Mouse (Mus musculus): ENCODE data around the gene Olfr283. TPM values are rescaled to one million over a fixed set of nuclear protein-coding genes. Genes with fewer than 3 reads are reported as not detected.
"Not testable (repeated sequence)": the region's sequence is repeated elsewhere in the genome, so short reads cannot be mapped to it uniquely, and the experiment has no call there.

Gene Olfr283
- not detected in 2 replicates for polyA plus RNA-seq (2015; fragmentation: Nextera tagmentation; extraction: Ambion mirVana)

DNA sequence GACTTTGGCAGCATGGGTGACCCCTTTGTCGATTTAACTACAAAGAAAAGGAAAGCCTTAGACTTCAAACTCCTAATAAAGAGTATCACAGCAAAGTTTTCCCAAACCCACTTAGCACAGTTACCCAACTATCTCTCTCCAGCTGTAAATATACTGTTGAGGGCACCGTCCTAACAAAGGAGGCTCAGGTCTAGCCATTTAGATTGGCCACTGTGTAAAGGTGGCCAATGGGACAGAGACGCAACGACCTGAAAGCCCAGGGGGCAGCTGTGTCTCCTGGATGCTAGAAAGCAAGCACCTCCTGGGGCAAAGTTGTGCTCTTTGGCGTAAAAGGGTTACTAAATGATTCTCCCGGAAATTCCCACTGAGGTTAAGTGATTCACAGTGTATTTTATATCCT lies at the start of gene Olfr283:
TSS of gene Olfr283 (minus strand) at position 101 of the 400 bp plus-strand sequence.
- 90% methylated on average over 6 of the region's 6 CpGs for WGBS
- Histone ChIP-seq H3K27me3 (replicated peaks; ENCODE audit: control insufficient read depth, insufficient read depth, low read length) (no peaks in the 10 kb centered on the region), H3K9me3 (ENCODE audit: control insufficient read depth, low read length) (no peaks in the 10 kb centered on the region), H3K36me3 (ENCODE audit: control insufficient read depth, insufficient read depth, low read length) (no peaks in the 10 kb centered on the region), H3K4me3 (ENCODE audit: low read length) (no peak within 1 kb of the TSS), H3K4me1 (ENCODE audit: control insufficient read depth, insufficient read depth, low read depth, low read length) (no peaks in the 10 kb centered on the region), H3K27ac (ENCODE audit: low read depth, low read length) (no peak within 1 kb of the TSS), H3K9ac (ENCODE audit: low read depth, low read length) (no peak within 1 kb of the TSS), H3K4me2 (ENCODE audit: low read length) (no peak within 1 kb of the TSS)
- ATAC-seq, result no peak

DNA sequence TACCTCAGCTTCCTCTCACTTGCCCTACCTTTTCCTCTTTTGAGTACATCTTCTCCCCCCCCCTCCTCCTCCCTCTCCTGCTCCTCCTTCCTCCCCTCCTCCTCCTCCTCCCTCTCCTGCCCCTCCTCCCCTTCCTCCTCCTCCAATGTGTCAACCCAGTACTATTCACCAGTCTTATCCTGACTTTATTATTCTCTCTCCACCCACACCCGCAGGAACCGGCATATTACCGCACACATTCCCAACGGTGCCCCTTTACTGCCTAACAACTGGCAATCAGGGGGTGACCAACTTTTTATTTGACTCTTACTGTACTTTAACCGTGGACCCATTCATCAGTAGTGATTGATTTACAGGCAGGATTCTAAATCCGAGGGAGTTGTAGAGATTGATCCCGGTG lies 44.4 kb upstream of the Olfr283 start:
- Histone ChIP-seq H3K9ac (ENCODE audit: low read depth, low read length) (no peak overlapping the region), H3K4me3 (ENCODE audit: low read length) (no peak overlapping the region), H3K27ac (ENCODE audit: low read depth, low read length) (no peak overlapping the region), H3K27me3 (replicated peaks; ENCODE audit: control insufficient read depth, insufficient read depth, low read length) (no peaks in the 10 kb centered on the region), H3K36me3 (ENCODE audit: control insufficient read depth, insufficient read depth, low read length) (no peaks in the 10 kb centered on the region), H3K9me3 (ENCODE audit: control insufficient read depth, low read length) (no peaks in the 10 kb centered on the region), H3K4me2 (ENCODE audit: low read length) (no peak overlapping the region), H3K4me1 (ENCODE audit: control insufficient read depth, insufficient read depth, low read depth, low read length) (no peaks in the 10 kb centered on the region)
- 74% methylated on average over 7 of the region's 7 CpGs for WGBS
- ATAC-seq, result no peak

GRCm38 (mm10) chr15:98424753-98425152 lies 44.0 kb upstream of the Olfr283 start:
- 72% methylated on average over 6 of the region's 6 CpGs for WGBS
- ATAC-seq, result no peak
- Histone ChIP-seq H3K9me3 (ENCODE audit: control insufficient read depth, low read length) (no peaks in the 10 kb centered on the region), H3K27ac (ENCODE audit: low read depth, low read length) (no peak overlapping the region), H3K9ac (ENCODE audit: low read depth, low read length) (no peak overlapping the region), H3K4me3 (ENCODE audit: low read length) (no peak overlapping the region), H3K4me2 (ENCODE audit: low read length) (no peak overlapping the region), H3K27me3 (replicated peaks; ENCODE audit: control insufficient read depth, insufficient read depth, low read length) (no peaks in the 10 kb centered on the region), H3K36me3 (ENCODE audit: control insufficient read depth, insufficient read depth, low read length) (no peaks in the 10 kb centered on the region), H3K4me1 (ENCODE audit: control insufficient read depth, insufficient read depth, low read depth, low read length) (no peaks in the 10 kb centered on the region)

GRCm38 (mm10) chr15:98424326-98424725 lies 43.6 kb upstream of the Olfr283 start:
- no peak overlapping the region for H3K27ac ChIP-seq (ENCODE audit: low read depth, low read length)
- H3K9me3 ChIP-seq (ENCODE audit: control insufficient read depth, low read length), result no peaks in the 10 kb centered on the region
- no peak for ATAC-seq
- no peak overlapping the region for H3K9ac ChIP-seq (ENCODE audit: low read depth, low read length)
- H3K4me1 ChIP-seq (ENCODE audit: control insufficient read depth, insufficient read depth, low read depth, low read length), result no peaks in the 10 kb centered on the region
- WGBS, result 68% methylated on average over 14 of the region's 14 CpGs
- H3K4me3 ChIP-seq (ENCODE audit: low read length), result no peak overlapping the region
- H3K36me3 ChIP-seq (ENCODE audit: control insufficient read depth, insufficient read depth, low read length), result no peaks in the 10 kb centered on the region
- no peak overlapping the region for H3K4me2 ChIP-seq (ENCODE audit: low read length)
- H3K27me3 ChIP-seq (replicated peaks; ENCODE audit: control insufficient read depth, insufficient read depth, low read length), result no peaks in the 10 kb centered on the region

GRCm38 (mm10) chr15:98420897-98421296 lies 40.2 kb upstream of the Olfr283 start:
- no peaks in the 10 kb centered on the region for H3K27me3 ChIP-seq (replicated peaks; ENCODE audit: control insufficient read depth, insufficient read depth, low read length)
- H3K4me1 ChIP-seq (ENCODE audit: control insufficient read depth, insufficient read depth, low read depth, low read length), result no peaks in the 10 kb centered on the region
- H3K9me3 ChIP-seq (ENCODE audit: control insufficient read depth, low read length), result no peaks in the 10 kb centered on the region
- no peak overlapping the region for H3K9ac ChIP-seq (ENCODE audit: low read depth, low read length)
- no peak for ATAC-seq
- H3K27ac ChIP-seq (ENCODE audit: low read depth, low read length), result no peak overlapping the region
- no peak overlapping the region for H3K4me2 ChIP-seq (ENCODE audit: low read length)
- no peaks in the 10 kb centered on the region for H3K36me3 ChIP-seq (ENCODE audit: control insufficient read depth, insufficient read depth, low read length)
- H3K4me3 ChIP-seq (ENCODE audit: low read length), result no peak overlapping the region
- WGBS, result 65% methylated on average over 4 of the region's 4 CpGs

DNA sequence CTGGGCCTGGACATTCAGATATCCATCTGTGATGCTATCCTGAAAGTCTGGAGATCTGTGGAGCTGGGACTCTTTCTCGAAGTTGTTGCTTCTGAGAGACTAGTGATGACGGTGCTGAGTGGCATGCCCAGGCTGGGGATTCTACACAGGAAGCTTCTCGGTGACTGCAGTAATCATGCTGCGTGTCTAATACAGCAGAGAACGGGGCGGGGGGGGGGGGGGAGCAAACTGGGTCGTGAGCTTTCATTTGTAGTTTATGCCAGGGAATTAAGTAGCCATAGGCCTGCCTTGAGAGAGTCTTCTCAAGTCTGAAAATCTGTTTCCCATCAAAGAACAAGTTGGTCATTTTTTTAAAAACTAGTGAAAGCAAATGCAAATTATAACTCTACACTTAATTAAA lies 37.4 kb upstream of the Olfr283 start:
- H3K27ac ChIP-seq (ENCODE audit: low read depth, low read length), result no peak overlapping the region
- H3K4me1 ChIP-seq (ENCODE audit: control insufficient read depth, insufficient read depth, low read depth, low read length), result no peaks in the 10 kb centered on the region
- no peaks in the 10 kb centered on the region for H3K9me3 ChIP-seq (ENCODE audit: control insufficient read depth, low read length)
- WGBS, result 74% methylated on average over 7 of the region's 7 CpGs
- H3K4me2 ChIP-seq (ENCODE audit: low read length), result no peak overlapping the region
- no peak overlapping the region for H3K4me3 ChIP-seq (ENCODE audit: low read length)
- H3K27me3 ChIP-seq (replicated peaks; ENCODE audit: control insufficient read depth, insufficient read depth, low read length), result no peaks in the 10 kb centered on the region
- no peak for ATAC-seq
- H3K36me3 ChIP-seq (ENCODE audit: control insufficient read depth, insufficient read depth, low read length), result no peaks in the 10 kb centered on the region
- no peak overlapping the region for H3K9ac ChIP-seq (ENCODE audit: low read depth, low read length)

GRCm38 (mm10) chr15:98417285-98417684 lies 36.5 kb upstream of the Olfr283 start:
- H3K4me2 ChIP-seq (ENCODE audit: low read length); H3K27ac ChIP-seq (ENCODE audit: low read depth, low read length); H3K4me3 ChIP-seq (ENCODE audit: low read length); H3K27me3 ChIP-seq (replicated peaks; ENCODE audit: control insufficient read depth, insufficient read depth, low read length); H3K9ac ChIP-seq (ENCODE audit: low read depth, low read length); H3K4me1 ChIP-seq (ENCODE audit: control insufficient read depth, insufficient read depth, low read depth, low read length); H3K36me3 ChIP-seq (ENCODE audit: control insufficient read depth, insufficient read depth, low read length); H3K9me3 ChIP-seq (ENCODE audit: control insufficient read depth, low read length); ATAC-seq: not testable (repeated sequence)
- WGBS, result 29% methylated on average over 1 of the region's 3 CpGs

DNA sequence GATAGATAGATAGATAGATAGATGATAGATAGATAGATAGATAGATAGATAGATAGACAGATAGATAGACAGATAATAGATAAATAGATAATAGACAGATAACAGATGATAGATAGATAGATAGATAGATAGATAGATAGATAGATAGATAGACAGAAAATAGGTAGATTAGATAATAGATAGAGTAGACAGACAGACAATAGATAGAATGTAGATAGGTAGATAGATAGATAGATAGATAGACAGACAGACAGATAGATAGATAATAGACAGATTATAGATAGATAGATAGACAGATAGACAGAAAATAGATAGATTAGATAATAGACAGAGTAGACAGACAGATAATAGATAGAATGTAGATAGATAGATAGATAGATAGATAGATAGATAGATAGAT lies 36.1 kb upstream of the Olfr283 start:
- not testable (repeated sequence) for H3K9me3 ChIP-seq (ENCODE audit: control insufficient read depth, low read length); H3K4me2 ChIP-seq (ENCODE audit: low read length); H3K36me3 ChIP-seq (ENCODE audit: control insufficient read depth, insufficient read depth, low read length); H3K27me3 ChIP-seq (replicated peaks; ENCODE audit: control insufficient read depth, insufficient read depth, low read length); H3K4me1 ChIP-seq (ENCODE audit: control insufficient read depth, insufficient read depth, low read depth, low read length); ATAC-seq; H3K27ac ChIP-seq (ENCODE audit: low read depth, low read length); H3K9ac ChIP-seq (ENCODE audit: low read depth, low read length); H3K4me3 ChIP-seq (ENCODE audit: low read length)

GRCm38 (mm10) chr15:98415996-98416395 lies 35.2 kb upstream of the Olfr283 start:
- no peak overlapping the region for H3K9ac ChIP-seq (ENCODE audit: low read depth, low read length)
- H3K36me3 ChIP-seq (ENCODE audit: control insufficient read depth, insufficient read depth, low read length), result no peaks in the 10 kb centered on the region
- no peak for ATAC-seq
- no peaks in the 10 kb centered on the region for H3K9me3 ChIP-seq (ENCODE audit: control insufficient read depth, low read length)
- H3K4me3 ChIP-seq (ENCODE audit: low read length), result no peak overlapping the region
- H3K27ac ChIP-seq (ENCODE audit: low read depth, low read length), result no peak overlapping the region
- H3K4me2 ChIP-seq (ENCODE audit: low read length), result no peak overlapping the region
- 74% methylated on average over 4 of the region's 4 CpGs for WGBS
- no peaks in the 10 kb centered on the region for H3K27me3 ChIP-seq (replicated peaks; ENCODE audit: control insufficient read depth, insufficient read depth, low read length)
- no peaks in the 10 kb centered on the region for H3K4me1 ChIP-seq (ENCODE audit: control insufficient read depth, insufficient read depth, low read depth, low read length)

DNA sequence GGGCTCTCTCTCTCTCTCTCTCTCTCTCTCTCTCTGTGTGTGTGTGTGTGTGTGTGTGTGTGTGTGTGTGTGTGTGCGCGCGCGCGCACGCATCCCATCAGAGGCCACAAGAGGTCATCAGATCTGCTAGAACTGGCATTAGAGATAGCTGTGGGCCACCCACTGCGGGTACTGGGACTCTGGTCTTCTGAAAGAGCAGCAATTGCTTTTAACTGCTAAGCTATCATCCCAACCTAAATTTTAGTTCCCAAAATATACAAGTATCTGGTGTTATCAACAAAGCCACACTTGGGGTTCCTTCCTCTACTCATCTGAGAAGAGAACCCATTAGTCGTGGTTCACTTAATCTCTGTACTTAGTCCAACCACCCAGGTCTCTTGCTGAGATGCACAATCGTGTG lies 29.5 kb upstream of the Olfr283 start:
- H3K4me1 ChIP-seq (ENCODE audit: control insufficient read depth, insufficient read depth, low read depth, low read length), result no peaks in the 10 kb centered on the region
- H3K27me3 ChIP-seq (replicated peaks; ENCODE audit: control insufficient read depth, insufficient read depth, low read length), result no peaks in the 10 kb centered on the region
- ATAC-seq, result no peak
- H3K4me2 ChIP-seq (ENCODE audit: low read length), result no peak overlapping the region
- H3K4me3 ChIP-seq (ENCODE audit: low read length), result no peak overlapping the region
- 96% methylated on average over 9 of the region's 9 CpGs for WGBS
- no peaks in the 10 kb centered on the region for H3K9me3 ChIP-seq (ENCODE audit: control insufficient read depth, low read length)
- H3K27ac ChIP-seq (ENCODE audit: low read depth, low read length), result no peak overlapping the region
- H3K9ac ChIP-seq (ENCODE audit: low read depth, low read length), result no peak overlapping the region
- H3K36me3 ChIP-seq (ENCODE audit: control insufficient read depth, insufficient read depth, low read length), result no peaks in the 10 kb centered on the region
